Mouse (Mus musculus): ENCODE results near the gene Vill. TPM values are rescaled to one million over a fixed set of nuclear protein-coding genes. Genes with fewer than 3 reads are reported as not detected.

Vill gene
- polyA plus RNA-seq, 1 experiment from 2014 or later, result 31.6 TPM

DNA sequence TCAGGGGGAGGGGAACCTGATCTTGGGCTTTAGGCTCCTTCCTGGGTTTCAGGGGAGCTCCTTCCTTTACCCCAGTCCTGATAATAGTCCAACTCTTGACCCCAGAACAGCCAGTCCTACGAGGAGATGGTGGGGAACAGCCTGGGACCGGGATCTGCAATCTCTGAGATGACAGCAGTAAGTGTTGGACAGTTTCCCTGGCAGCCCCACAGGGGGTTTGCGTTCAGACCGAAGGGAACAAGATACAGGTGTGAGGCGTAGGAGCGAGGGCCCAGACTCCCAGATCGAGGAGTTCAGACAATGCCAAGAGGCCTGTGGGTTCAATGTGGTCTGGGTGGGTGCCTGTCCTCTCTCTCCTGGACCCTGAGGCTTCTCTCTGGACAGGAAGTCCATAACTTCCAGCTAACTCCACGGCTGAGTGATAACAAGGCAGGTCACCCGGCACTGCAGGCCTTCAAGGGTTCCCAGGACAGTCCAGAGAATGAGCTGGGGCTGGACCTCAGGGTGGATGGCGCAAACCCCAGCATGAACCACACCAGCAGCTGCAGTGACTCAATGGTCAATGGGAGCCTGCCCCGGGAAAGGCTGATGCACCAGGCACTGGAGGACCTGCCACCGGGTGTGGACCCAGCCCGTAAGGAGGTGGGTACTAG lies 17.7 kb downstream of the Vill start:
- Histone ChIP-seq H3K4me3 (no peak overlapping the region), H3K27ac (no peak overlapping the region), H3K4me2 (replicated peaks) (no peak overlapping the region), H3K36me3 (peaks cover 42% of the 10 kb centered on the region), H3K27me3 (no peaks in the 10 kb centered on the region), H3K4me1 (peaks cover 8% of the 10 kb centered on the region), H3K9me3 (no peaks in the 10 kb centered on the region), H3K9ac (no peak overlapping the region)
- WGBS, result 83% methylated on average over 13 of the region's 13 CpGs
- no peak for ATAC-seq (ENCODE audit: low FRiP score, low read depth)

DNA sequence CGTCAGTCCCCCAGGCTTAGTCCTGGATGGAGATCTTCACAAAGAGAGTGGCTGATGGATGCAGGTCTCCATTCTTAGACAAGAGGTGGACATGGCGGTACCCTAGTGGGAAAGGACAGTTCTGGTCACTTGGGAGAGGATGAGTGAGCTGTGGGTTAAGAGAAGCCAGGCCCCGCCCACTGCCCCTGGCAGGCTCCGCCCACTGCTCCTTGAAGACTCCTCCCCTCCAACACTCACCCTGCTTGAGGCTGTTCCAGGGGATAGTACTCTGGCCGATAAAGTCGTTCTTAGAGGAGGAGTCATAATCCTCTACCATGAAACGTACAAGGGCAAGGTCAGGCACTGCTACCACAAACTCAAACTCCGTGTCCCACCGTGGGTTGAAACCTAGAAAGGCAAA lies 19.2 kb downstream of the Vill start:
- Histone ChIP-seq H3K4me2 (replicated peaks) (no peak overlapping the region), H3K9me3 (no peaks in the 10 kb centered on the region), H3K9ac (no peak overlapping the region), H3K27ac (no peak overlapping the region), H3K4me3 (no peak overlapping the region), H3K4me1 (peaks cover 8% of the 10 kb centered on the region), H3K27me3 (no peaks in the 10 kb centered on the region), H3K36me3 (peaks cover 56% of the 10 kb centered on the region)
- WGBS, result 82% methylated on average over 9 of the region's 9 CpGs
- ATAC-seq (ENCODE audit: low FRiP score, low read depth), result no peak

DNA sequence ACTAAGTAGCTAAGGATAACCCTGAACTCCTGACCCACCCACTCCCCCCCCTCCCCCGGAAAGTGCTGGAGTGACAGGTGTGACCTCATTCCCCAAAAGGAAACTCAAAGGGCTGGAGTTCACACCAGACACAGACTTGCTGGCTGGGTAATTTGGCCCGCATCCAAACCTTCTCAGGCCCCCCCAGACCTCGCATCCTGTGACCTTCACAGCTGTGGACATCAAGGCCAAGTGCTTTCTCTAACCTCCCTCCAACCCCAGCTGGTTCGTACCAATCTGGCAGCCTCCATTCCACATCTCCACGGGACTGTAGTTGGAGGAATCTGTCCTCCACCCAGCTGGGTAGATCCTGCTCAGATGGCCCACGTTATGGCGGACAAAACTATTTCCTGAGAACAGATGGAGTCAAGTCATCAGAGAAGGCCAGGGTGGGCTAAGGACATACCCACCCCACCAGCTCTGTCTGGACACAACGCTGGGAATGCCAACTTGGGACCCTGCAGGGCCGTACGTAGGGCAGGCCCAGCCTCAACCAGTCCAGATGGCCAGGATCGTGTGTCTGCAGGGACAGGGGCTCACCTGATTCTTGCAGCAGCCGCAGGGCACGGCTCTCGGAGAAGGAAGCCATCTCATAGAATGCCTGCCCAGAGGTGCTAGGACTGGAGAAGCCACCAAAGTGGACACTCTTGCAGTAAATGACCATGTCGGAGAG lies 20.8 kb downstream of the Vill start:
- H3K4me2 ChIP-seq (replicated peaks), result no peak overlapping the region
- no peak overlapping the region for H3K4me3 ChIP-seq
- H3K36me3 ChIP-seq, result peaks cover 69% of the 10 kb centered on the region
- no peaks in the 10 kb centered on the region for H3K27me3 ChIP-seq
- H3K9me3 ChIP-seq, result no peaks in the 10 kb centered on the region
- WGBS, result 74% methylated on average over 15 of the region's 15 CpGs
- ATAC-seq (ENCODE audit: low FRiP score, low read depth), result no peak
- no peak overlapping the region for H3K27ac ChIP-seq
- no peaks in the 10 kb centered on the region for H3K4me1 ChIP-seq
- no peak overlapping the region for H3K9ac ChIP-seq

DNA sequence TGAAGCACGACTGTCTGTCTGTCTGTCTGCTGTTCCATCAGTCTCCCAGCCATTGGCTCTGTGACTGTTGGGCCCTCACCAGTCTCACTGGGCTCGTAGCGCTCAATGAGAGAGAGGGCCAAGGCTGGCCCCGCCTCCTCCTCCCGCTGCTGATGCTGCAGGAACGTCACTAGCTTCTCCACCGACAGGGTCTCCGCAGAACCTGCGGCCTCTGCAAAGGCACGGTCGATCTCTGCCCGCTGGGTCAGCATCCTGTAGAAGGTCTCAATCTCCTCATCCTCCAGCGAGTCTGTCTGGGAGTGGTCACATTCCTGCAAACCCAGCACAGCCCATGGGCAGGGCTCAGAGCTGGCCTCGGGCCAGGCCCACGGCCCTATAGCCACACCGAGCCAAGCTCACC lies 23.1 kb downstream of the Vill start:
- Histone ChIP-seq H3K36me3 (peaks cover 84% of the 10 kb centered on the region), H3K4me3 (no peak overlapping the region), H3K27ac (no peak overlapping the region), H3K4me2 (replicated peaks) (no peak overlapping the region), H3K4me1 (no peaks in the 10 kb centered on the region), H3K9ac (no peak overlapping the region), H3K27me3 (no peaks in the 10 kb centered on the region), H3K9me3 (no peaks in the 10 kb centered on the region)
- 77% methylated on average over 16 of the region's 16 CpGs for WGBS
- 0 out of 2 replicates have a peak, but pooled peaks have one; percentile 33 for ATAC-seq (ENCODE audit: low FRiP score, low read depth)

DNA sequence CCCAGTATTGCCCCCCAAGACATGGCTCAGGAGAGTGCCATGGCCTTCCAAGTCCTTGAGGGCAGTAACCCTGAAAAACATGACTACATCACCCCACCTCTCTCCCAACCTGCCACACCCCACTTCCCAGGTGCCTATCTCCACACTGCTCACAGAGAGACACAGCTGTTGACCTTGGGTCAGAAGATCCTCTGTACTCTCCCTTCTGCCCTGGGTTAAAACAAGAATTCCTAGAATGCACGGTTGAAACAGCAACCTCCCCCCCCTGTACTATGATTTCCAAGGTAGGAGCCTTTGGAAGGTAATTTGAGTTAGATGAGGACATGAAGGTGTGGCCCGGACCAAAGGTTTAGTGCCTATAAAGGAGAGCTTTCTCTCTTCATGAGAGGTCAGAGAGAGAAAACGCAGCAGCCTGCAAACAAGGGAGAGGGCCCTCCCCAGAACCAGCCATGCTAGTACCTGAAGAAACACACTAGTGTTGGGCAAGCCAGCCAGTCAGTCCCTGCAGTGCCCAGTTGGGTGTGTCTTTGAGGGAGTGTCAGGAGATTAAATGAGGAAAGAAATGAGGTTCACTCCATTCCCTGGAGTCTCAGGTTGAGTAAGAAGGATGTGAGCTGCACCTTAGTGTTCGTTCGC lies 27.6 kb downstream of the Vill start:
- Histone ChIP-seq H3K27ac (no peak overlapping the region), H3K4me3 (no peak overlapping the region), H3K27me3 (no peaks in the 10 kb centered on the region), H3K9ac (no peak overlapping the region), H3K4me2 (replicated peaks) (no peak overlapping the region), H3K4me1 (peaks cover 15% of the 10 kb centered on the region), H3K36me3 (peaks cover 76% of the 10 kb centered on the region), H3K9me3 (no peaks in the 10 kb centered on the region)
- ATAC-seq (ENCODE audit: low FRiP score, low read depth), result no peak
- WGBS, result 76% methylated on average over 5 of the region's 5 CpGs

DNA sequence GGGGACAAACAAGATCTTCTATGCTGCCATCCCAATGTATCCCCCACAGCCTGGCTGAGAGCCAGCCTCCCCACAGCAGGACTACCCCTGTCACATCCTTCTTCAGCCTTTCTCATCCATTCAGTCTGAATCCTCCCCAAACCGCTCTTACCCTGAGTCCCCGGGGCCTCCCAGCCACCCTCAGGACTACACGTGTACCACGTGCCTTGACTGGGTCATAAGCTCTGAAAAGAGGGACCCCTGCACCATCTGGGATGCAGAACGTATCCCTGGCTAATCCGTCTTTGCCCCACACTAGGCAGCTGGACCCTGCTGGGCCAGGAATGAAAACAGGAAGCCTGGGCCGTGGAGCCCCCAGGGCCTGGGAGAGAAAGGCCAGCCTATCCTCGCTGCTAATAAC lies 29.5 kb downstream of the Vill start:
- H3K27ac ChIP-seq, result peak overlapping the region; percentile 22; the same call in 1 of the 2 replicates
- ATAC-seq (ENCODE audit: low FRiP score, low read depth), result no peak
- H3K36me3 ChIP-seq, result peaks cover 58% of the 10 kb centered on the region
- H3K4me2 ChIP-seq (replicated peaks), result no peak overlapping the region
- H3K9me3 ChIP-seq, result no peaks in the 10 kb centered on the region
- peak overlapping the region; percentile 45 for H3K9ac ChIP-seq
- 16% methylated on average over 8 of the region's 8 CpGs for WGBS
- no peak overlapping the region for H3K4me3 ChIP-seq
- H3K27me3 ChIP-seq, result no peaks in the 10 kb centered on the region
- peaks cover 28% of the 10 kb centered on the region for H3K4me1 ChIP-seq

DNA sequence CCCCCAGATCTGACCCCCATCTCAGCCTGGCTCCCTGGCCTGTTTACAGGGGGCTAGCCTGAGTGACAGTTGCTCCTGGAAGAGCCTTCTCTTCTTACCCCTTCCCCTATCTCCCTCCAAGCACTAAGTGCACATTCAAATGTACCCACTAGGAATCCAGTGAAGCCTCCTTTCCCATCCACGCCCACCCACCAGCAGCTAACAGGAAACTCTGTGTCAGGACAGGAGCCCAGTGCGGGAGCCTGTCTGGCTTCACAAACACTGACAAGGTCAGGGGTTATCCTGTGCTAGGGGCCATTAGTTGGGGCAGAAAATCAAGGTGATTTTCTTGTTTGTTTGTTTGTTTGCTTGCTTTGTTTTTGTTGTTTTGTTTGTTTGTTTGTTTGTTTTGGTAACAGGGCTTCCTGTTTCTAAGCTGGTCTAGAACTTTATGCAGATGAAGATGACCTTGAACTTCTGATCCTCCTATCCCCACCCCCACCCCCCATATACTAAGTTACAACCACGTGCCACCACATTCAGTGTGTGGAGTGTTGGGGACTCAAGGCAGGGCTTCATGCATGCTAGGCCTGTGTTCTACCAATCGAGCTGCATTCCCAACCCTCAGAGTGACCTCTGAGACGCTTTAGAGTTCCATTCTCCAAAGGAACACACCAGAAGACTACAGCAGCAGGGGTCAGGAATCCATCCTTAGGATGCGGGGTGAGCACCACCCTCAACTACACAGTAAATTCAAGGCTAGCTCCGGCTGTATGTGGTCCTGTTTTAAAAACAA lies 30.3 kb downstream of the Vill start:
- no peak overlapping the region for H3K27ac ChIP-seq
- H3K4me3 ChIP-seq, result no peak overlapping the region
- H3K27me3 ChIP-seq, result no peaks in the 10 kb centered on the region
- H3K9ac ChIP-seq, result 0 out of 2 replicates have a peak overlapping the region, but pooled peaks have one; percentile 45
- 68% methylated on average over 7 of the region's 7 CpGs for WGBS
- ATAC-seq (ENCODE audit: low FRiP score, low read depth), result no peak
- no peaks in the 10 kb centered on the region for H3K9me3 ChIP-seq
- H3K4me2 ChIP-seq (replicated peaks), result no peak overlapping the region
- peaks cover 53% of the 10 kb centered on the region for H3K36me3 ChIP-seq
- peaks cover 33% of the 10 kb centered on the region for H3K4me1 ChIP-seq

DNA sequence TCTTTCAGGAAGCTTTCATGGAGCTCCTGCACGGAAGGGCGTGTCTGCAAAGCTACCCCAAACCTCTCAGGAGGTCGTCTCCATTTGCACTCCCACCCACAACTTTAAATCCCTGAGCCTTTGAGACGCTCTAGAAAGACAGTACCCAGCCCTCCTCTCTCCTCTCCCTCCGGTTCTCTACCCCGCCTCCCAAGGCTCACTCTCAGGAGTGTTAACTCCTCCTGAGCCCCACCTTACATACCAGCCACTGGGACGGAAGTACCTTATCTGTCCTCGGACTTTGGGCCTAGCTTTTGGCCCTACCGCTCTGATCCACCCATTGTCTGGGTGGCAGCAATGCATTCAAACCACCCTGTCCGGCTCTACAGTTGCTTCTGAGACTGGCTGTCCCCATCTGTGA lies 31.4 kb downstream of the Vill start:
- WGBS, result 79% methylated on average over 10 of the region's 10 CpGs
- Histone ChIP-seq H3K36me3 (peaks cover 42% of the 10 kb centered on the region), H3K27me3 (no peaks in the 10 kb centered on the region), H3K9ac (no peak overlapping the region), H3K27ac (no peak overlapping the region), H3K4me2 (replicated peaks) (no peak overlapping the region), H3K4me3 (no peak overlapping the region), H3K4me1 (peaks cover 41% of the 10 kb centered on the region), H3K9me3 (no peaks in the 10 kb centered on the region)
- ATAC-seq (ENCODE audit: low FRiP score, low read depth), result no peak

DNA sequence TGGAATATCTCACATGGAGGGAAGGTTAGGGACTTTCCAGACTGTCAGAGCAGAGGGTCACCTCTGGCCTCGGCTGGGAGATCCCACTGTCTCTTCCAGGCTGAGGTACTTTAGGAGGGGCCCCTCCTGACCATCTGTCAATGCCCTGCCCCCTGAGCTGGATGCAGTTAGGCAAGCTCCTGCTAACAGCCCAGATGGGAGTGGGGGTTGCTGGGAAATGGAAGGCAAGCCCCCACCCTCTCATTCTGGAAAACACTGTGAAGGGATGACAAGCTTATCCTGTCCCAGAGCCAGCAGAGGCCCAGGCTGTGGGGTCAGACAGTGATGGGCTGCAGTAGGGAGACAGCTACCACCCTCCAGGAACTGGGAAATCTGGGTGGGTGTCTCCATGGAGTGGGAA lies 33.9 kb downstream of the Vill start:
- H3K36me3 ChIP-seq, result peaks cover 20% of the 10 kb centered on the region
- ATAC-seq (ENCODE audit: low FRiP score, low read depth), result no peak
- no peak overlapping the region for H3K4me2 ChIP-seq (replicated peaks)
- WGBS, result 27% methylated on average over 1 of the region's 1 CpGs
- H3K9ac ChIP-seq, result 0 out of 2 replicates have a peak overlapping the region, but pooled peaks have one; percentile 4
- no peaks in the 10 kb centered on the region for H3K9me3 ChIP-seq
- peaks cover 1% of the 10 kb centered on the region for H3K27me3 ChIP-seq
- H3K4me3 ChIP-seq, result no peak overlapping the region
- H3K4me1 ChIP-seq, result peaks cover 47% of the 10 kb centered on the region
- no peak overlapping the region for H3K27ac ChIP-seq

DNA sequence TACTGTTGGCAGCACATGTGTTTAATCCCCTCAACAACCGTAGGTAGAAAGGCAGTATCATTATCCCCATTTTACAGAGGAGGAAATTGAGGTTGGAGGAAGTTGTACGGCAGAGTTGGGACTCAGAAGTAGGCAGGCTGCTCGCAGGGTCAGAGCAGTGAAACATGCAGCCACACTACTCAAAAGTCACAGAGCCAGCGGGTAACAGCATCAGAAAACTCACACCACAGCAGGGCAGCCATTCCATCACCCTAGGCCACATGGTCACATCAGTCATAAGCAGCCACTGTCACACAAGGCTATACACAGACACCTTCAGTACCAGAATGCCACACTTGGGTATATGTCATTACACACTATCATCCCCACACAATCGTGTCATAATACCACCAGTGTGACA lies 34.7 kb downstream of the Vill start:
- no peak for ATAC-seq (ENCODE audit: low FRiP score, low read depth)
- peaks cover 47% of the 10 kb centered on the region for H3K4me1 ChIP-seq
- 87% methylated on average over 5 of the region's 5 CpGs for WGBS
- no peak overlapping the region for H3K27ac ChIP-seq
- H3K4me3 ChIP-seq, result no peak overlapping the region
- no peak overlapping the region for H3K9ac ChIP-seq
- peaks cover 19% of the 10 kb centered on the region for H3K36me3 ChIP-seq
- H3K4me2 ChIP-seq (replicated peaks), result peak overlapping the region; percentile 68
- H3K27me3 ChIP-seq, result peaks cover 10% of the 10 kb centered on the region
- no peaks in the 10 kb centered on the region for H3K9me3 ChIP-seq

DNA sequence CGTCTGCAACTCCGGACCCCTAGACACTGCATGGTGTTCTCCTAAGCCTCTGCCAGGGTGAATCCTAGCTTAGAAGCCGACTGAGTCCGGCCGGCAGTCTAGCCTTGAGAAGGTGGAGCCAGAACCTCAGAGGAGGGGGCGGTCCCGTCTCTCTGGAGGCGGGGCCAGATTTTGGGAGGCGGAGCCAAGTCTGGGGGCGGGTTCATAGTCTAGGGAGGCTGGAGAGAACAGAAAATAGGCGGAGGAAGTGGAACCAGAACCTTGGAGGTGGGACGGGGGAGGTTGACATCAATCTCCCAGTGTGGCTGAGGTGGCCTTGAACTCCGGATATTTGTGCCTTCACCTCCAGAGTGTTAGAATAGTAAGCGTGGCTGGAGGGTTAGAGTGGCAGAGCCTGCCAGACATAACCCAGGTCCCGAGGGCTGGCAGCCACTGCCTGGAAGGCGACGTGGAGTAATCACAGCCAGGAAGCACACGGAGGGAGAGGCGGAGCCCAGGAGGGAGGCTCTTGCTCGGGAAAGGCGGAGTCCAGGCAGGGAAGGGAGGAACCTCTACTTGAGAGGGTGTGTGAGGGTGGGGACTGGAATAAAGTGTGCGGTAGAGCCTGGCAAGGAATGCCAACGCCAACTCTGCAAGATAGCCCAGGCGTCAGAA lies 35.7 kb downstream of the Vill start:
- peaks cover 14% of the 10 kb centered on the region for H3K36me3 ChIP-seq
- H3K4me2 ChIP-seq (replicated peaks), result peak overlapping the region; percentile 68
- no peaks in the 10 kb centered on the region for H3K9me3 ChIP-seq
- H3K27ac ChIP-seq, result peak overlapping the region; percentile 72; the same call in 1 of the 2 replicates
- H3K9ac ChIP-seq, result peak overlapping the region; percentile 51; the same call in 1 of the 2 replicates
- peak; percentile 83 for ATAC-seq (ENCODE audit: low FRiP score, low read depth)
- peaks cover 45% of the 10 kb centered on the region for H3K4me1 ChIP-seq
- 2% methylated on average over 24 of the region's 24 CpGs for WGBS
- H3K27me3 ChIP-seq, result peaks cover 10% of the 10 kb centered on the region
- peak overlapping the region; percentile 46 for H3K4me3 ChIP-seq

All from limb, embryonic 13.5 days (tissue).